Mouse (Mus musculus) gastrocnemius, adult 2 months (tissue): ENCODE measurements around the gene Ism1. TPM values are rescaled to one million over a fixed set of nuclear protein-coding genes. Genes with fewer than 3 reads are reported as not detected.

Experiments used
- DNase-seq: peaks from one replicate; pipeline ENCODE4 v3.0.0; 2022
- H3K27ac ChIP-seq: fragments of 200-600 bp; 2 replicates; pipeline ENCODE4 v1.8.1; 2022; ENCODE audit warnings: mild to moderate bottlenecking
- H3K4me3 ChIP-seq: fragments of 200-600 bp; 2 replicates; pipeline ENCODE4 v1.8.1; 2022; ENCODE audit warnings: mild to moderate bottlenecking, moderate library complexity
- CTCF ChIP-seq: fragments of 200-600 bp; IDR thresholded peaks from 2 replicates; pipeline ENCODE4 v1.8.1; 2022; ENCODE audit warnings: antibody characterized with exemption, mild to moderate bottlenecking, moderate library complexity
- intact Hi-C: fragments of 180-260 bp; cut with DNase I; formaldehyde crosslinking; loops from one replicate; pipeline ENCODE4 v1.15.1; 2025
- total RNA-seq, 2 experiments: library from RNA; stranded (reverse); gene quantifications; 2 replicates each; pipeline ENCODE4 v1.2.3; 2021

The Ism1 gene
- total RNA-seq, 2 experiments from 2014 or later: 0.51 to 1.1 TPM

GRCm38 (mm10) chr2:139788658-139789057 lies 110.7 kb downstream of the Ism1 start:
- no peak for DNase-seq
- Histone ChIP-seq H3K27ac (no peak overlapping the region), H3K4me3 (no peak overlapping the region)
- no peak for TF ChIP-seq CTCF
- intact Hi-C loops: no loop called here

GRCm38 (mm10) chr2:139792345-139793120 lies 114.6 kb downstream of the Ism1 start:
- DNase-seq: no peak
- Histone ChIP-seq H3K4me3 (no peak overlapping the region), H3K27ac (no peak overlapping the region)
- intact Hi-C loops: no loop called here
- TF ChIP-seq CTCF: no peak

- intact Hi-C loops: no loop called here
- TF ChIP-seq CTCF: no peak
- no peak for DNase-seq
- Histone ChIP-seq H3K27ac (no peak overlapping the region), H3K4me3 (no peak overlapping the region)
Measured at GRCm38 (mm10) chr2:139804041-139804440, 126.1 kb downstream of the Ism1 start.

- DNase-seq: no peak
- TF ChIP-seq CTCF: no peak
- H3K4me3 ChIP-seq: no peak overlapping the region
- H3K27ac ChIP-seq: no peak overlapping the region
- intact Hi-C loops: no loop called here
Measured at GRCm38 (mm10) chr2:139807887-139808286, 129.9 kb downstream of the Ism1 start.

Other genes starting within 250 kb of the Ism1 start
- gene Sptlc3, start 184.3 kb upstream of the Ism1 start, total RNA-seq: not detected